Mouse (Mus musculus) monocyte, adult 2 months (primary cell): ENCODE data around the gene Capn5.

ENCODE experiments used
- DNase-seq, 2 experiments: peaks; one replicate each; pipeline ENCODE4 v3.0.0; 2022; ENCODE audit warnings: low spot score in 2 of 2, low read depth in 1 of 2

Gene Capn5

DNA sequence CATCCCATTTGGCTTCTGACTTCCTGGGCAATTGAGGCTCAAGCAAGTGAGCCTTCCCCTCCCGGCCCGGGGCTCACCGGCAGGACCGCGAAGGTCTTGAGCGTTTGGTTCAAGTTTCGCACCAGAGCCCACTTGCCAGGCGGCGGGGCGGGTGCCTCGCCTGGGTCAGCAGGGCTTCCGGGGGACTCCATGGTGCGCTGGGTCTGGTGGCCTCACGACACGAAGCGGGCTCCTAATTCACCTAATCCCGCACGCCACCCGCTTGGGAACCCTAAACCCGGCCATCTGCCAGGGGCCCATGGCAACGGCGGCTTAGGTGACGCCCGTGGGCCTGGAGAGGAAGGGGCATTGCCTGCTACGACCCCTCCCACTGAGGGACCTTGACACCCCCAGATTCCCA lies 66.8 kb downstream of the Capn5 start:
- no peak for DNase-seq

DNA sequence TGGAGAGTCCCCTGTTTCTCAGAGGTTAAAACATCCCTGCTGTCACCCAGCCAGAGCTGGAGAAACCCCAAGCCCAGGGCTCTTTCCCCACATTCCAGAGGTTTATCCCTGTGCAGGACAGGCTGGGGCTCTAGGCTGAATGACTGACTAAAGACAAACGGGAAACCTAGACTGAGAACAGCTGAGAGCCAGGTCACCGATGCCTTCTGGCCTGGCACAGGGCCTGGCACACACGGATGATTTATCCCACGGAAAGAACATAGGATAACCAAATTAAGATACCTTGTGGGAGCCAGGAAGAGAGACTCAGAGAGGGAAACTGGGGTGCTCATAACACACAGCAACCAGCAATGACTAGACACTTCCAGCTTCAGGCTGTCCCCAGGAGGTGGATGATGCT lies 68.3 kb downstream of the Capn5 start:
- DNase-seq, result no peak

DNA sequence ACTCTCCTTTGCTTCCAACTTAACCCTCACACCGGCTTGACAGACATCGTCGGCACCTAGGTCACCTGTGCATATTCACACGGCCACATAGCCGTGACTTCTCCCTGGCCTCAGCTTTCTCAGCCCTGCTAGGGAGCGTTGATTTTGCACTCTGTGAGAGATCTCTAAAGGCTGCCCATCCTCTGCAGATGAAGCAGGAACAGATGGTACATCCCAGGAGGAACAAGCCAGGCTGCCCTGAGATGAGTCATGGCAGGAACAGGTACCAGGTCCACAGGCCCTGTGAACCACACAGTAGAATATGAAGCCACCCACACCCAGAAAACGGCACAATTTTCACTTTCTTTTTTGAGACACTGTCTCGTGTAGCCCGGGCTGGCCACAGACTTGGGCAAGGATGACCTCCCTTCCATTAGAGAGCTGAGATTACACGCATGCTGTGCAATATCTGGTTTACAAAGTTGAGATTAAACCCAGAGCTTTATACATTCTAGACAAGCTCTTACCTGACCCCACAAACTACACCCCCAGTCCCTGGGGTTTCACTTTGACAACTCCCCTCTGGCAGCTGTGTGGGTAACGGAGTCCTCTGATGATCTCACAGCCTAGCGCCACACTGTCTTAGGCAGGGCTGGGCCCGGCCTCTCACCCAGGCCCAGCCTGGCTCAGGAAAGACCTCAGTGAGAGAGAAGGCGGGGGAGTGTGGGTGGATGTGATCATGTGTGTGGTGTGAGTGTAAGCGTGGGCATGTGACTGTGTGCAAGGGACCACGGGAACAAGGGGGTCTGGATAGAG lies 69.2 kb downstream of the Capn5 start:
- DNase-seq, result no peak

DNA sequence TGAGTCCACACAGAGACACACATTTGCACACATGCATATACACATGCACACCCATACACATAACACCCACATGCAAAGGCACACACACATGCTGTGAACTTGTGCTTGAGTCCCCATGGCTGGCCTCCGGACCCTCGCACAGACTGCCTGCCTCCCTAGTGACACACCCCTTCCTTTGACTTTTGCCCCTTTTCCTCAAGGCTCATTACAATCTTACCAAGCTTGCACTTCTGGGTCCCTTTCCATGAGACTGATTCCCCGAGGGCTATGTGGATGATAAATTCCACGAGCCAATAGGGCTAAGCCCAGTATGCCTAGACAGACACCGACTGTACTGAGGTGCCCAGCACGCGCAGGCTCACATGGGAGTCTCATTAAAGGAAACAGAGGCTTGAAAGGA lies 71.8 kb downstream of the Capn5 start:
- DNase-seq, result no peak

DNA sequence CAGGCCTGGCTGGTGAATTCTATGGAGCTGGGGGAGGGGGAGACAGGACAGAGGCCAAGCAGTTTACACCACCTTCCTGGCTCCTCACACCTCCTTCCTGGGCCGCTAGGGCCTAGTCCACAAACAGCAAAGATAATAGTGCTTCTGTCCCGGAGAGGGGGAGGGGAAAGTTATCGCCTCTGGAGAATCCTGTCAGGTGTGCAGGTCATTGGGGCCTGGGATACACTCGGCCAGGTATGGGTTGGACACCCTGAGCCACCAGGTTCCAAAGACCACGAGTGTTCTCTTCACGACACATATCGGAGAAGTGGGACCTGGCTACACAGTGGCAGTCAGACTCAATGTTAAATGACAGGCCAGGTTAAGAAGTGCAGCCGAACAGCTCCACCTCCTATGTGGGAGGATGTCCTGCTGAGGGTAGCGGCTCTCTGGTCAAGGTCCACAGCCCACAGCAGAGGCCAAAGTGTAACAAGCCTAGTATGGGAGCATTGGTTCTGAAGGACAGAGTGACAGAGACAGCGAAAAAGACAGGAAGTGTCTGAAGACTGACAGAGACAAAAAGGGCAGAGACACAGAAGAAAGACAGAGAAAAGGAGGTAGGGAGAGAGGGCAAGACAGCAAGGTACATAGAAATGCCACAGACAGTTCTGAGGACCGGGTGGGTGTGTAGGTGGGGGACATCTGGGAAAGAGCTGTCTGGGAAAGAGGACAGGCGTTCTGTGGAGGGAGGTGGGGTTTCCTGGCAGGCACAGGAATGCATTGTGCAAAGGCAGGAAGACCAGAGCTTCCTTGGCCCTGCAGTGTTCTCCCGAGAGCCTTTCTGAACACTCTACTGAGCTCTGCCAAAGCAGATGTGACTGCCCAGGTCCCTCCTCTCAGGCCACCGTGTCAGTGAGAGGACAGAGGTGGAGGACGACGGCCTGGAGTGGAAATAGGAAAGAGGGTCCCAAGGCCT lies 73.3 kb downstream of the Capn5 start:
- no peak for DNase-seq

DNA sequence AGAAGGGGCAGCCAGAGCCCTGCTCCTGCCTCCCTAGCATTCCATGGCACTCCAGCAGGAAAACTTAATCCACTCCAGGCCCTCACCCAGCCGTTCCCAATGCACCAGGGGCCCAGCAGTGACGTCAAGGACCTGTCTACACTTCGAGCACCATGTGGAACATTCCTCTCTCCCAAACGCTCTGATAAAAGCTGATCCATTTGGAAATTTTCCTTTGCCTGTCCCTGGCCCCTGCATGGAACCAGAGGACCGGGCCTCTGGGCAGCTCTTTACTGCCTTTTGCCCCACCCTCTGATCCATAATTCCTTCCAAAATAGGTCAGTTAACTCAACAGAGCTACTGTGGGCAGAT lies 74.2 kb downstream of the Capn5 start:
- DNase-seq, result no peak

DNA sequence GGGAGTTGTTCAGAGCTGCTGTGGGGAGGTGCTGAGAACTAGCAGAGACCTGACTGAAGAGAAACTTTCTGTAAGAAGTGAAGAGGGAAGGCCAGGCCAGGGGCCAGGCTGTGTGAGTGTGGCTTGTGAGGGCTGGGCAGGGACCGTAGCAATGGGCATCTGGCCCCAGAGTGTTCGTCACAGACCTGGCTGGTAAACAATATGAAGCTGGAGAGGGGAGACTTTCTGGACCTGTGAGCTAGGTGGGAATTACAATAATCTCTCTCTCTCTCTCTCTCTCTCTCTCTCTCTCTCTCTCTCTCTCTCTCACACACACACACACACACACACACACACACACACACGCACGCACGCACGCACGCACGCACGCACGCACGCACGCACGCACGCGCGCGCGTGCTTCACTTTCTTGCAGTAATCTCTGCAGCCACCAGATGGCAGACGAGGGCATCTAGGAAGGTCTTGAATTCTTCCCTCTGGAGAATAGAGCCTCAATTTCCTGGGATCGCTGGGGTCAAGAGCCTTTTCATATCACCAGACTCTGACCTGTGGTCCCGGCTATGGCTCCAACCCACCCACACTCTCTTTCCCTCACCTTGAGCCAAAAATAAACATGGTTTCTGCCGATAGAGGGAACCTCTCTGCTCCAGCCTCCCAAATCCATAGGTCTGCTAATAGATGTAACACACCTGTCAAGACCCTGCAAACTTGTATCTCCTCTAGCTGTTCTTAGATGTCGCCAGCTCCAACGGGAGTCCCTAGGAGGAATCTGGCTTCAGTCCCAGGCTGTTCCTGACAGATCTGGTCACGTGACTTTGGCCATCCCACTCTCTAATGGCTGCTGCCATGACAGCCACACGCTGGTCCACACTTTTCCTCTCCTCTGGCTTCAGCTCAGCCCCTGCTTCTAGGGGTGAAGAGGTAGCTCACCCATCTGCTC lies 74.8 kb downstream of the Capn5 start:
- peak in 1 of 2 experiments; percentile 36 for DNase-seq

DNA sequence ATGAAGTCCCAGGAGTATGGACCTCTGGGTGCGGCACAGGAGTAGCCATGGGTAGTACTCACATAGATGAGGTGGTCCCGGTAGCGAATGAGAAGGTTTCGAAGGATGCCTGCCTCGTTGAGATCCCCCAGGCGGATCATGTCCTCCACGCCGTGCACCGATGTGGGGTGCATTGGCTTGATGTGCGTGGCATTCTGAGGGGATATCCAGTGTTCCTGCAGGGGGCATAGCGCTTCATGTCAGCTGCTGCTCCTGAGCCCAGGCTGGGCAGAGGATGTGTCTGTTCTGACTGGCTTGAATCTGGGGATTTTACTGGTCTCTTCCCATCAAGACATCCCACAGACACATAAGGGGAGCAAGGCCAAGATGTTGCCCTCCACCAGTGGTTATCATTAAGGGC lies 75.6 kb downstream of the Capn5 start:
- no peak for DNase-seq

DNA sequence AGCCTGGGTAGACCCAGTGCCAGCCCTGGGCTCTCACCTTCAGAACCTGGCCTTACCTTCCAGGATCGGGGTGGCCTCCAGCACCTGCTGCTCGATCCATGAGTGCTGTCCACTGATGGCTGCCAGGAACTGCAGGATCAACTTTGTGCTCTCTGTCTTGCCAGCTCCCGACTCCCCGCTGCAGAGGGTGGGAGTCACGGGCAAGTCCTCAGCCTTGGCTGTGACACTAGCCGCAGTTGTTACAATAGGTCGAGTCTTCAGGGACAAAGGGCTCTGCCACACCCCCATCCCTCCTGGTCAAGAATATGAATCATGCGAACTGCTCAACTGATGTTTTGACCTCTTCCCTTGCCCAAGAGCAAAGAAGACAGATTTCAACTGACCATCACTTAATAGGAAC lies 80.5 kb downstream of the Capn5 start:
- no peak for DNase-seq

DNA sequence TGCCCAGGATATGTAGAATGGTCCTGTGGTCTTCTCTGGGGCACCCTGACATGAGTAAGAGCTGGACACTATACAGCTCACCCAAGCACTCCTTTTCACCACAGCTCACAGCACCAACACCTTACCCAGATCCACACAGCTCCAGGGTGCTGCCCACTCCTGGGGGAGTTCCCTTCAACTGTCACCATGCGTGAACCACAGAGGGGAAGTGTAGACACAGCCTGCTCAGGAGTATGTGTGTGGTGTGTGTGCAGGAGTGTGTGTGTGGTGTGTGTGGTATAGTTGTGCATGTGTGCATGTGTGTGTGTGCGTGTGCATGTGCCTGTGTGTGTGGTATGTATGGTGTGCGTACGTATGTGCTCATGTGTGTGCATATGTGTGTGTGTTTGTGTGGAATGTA lies 82.2 kb downstream of the Capn5 start:
- no peak for DNase-seq

DNA sequence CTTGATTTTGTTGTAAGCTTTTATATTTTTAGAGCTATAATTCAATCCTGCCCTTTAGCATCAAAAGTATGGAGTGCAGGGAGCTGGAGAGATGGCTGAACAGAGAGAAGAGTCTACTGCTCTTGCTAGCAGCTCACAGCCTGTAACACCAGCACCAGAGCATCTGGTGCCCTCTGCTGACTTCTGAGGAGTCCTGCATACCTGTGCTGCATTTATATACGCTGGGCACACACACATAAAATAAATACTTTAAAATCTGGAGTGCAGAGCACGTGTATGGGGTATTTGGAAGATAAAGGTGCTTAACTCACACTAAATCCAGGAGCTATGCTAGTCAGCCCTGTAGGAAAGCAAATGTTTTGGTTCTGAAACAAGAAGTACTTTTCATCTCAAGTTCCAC lies 91.7 kb downstream of the Capn5 start:
- DNase-seq, result no peak

DNA sequence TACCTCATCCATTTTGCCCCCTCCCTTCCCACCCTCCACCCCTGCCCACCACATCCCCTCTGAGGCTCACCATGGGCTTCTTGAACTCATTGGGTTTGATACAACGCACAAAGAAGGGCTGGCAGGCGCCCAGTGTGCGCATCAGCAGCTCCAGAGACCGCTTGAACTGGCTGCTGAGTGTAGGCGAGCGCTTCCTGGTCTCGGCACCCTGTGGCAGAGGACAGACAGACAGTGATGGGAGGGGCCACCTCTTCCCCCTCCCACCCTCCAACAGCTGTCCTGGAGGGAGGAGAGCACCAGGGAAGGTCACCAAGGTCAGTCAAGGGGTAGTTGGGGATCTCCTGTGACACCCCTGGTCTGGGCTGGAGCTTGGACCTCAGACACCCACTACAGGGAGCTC lies 92.8 kb downstream of the Capn5 start:
- DNase-seq, result no peak

DNA sequence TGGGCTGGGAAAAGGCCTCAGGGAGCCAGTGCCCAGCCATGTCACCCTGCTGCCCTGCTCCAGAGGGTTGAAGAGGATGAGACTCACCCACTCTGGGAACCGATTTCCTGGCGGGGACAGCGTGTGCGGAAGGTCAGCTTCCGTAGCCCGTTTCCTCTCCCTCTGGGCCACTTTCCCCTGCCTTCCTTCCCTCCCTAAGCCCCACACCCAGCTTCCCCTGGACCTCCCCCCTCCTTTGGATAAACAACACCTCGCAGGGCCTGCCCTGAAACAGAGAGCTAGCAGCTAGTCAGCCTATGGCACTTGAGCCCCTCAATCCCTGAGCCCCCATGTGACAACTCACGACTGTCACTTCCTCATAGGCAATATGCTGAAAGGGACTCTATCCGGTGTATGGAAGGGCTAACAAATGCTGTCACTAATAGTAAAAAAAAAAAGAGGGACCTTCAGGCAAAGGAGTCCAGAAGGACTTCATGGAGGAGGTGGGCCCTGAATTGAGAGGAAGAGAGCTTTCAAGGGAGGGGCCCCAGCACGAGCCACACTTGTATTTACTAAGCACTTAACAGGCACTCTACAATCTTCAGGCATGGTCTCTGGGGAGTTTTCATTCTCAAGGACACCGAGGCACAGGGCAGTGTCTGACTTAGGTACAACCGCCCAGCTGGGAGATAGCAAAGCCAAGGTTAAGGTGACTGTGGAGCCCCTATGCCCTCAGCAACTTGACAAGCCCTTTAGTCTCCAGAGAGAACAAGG lies 93.4 kb downstream of the Capn5 start:
- no peak for DNase-seq

DNA sequence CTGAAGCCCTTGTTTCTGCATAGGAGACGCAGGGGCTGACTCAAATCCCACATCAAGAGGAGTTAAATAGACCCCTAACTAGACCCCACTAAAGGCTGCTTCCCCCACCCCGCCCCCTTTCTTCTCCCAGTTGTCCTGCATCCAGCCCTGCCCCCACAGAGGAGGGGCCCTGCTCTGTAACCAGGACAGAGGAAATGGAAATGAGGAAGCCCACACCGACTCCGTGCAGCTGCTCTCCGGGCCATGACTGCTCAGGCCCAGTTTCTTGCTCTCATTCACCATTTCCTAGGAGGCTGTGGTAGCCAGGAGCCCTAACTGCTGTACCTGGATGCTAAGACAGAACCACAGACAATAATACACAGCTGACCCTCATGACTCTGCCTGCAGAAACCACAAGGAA lies 95.7 kb downstream of the Capn5 start:
- no peak for DNase-seq

DNA sequence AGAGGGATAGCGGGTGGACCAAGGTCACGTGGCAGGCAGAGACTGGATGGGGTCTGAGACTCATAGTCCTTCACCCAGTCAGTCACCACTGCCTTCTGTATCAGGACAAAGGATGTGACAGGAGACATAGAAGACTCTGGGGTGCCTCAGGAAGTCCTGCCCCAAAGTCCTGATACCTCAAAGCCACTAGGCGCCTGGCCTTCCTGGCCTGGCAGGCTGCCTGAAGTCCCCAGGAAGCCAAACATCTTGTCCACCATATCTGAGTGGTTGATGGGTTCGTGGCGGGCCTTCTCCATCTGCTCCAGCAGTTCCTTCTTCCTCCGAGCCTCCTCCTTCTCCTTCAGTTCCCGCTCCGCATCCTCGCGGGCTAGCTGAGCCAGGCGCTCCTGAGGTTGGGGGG lies 100.6 kb downstream of the Capn5 start:
- DNase-seq, result no peak

DNA sequence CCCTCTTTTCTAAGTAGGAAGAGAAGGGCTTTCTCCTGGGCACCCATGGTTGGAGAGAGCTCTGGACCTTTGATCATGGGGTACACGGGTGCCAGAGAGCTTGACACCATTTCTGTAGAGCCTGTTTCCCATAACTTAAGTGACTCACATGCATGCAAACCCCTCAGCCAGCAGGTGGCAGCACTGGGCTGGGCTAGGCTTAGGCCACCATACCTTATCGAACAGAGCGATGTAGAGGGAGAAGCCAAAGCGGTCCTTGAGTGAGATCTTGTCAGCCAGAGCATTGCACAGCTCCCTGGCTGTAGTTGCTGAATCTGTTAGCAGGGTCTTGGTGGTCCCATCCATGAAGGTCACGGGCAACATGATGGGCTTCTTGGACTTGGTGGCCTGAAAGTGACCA lies 106.5 kb downstream of the Capn5 start:
- peak; percentile 54 to 69 for DNase-seq
